In the genomic region with DNA sequence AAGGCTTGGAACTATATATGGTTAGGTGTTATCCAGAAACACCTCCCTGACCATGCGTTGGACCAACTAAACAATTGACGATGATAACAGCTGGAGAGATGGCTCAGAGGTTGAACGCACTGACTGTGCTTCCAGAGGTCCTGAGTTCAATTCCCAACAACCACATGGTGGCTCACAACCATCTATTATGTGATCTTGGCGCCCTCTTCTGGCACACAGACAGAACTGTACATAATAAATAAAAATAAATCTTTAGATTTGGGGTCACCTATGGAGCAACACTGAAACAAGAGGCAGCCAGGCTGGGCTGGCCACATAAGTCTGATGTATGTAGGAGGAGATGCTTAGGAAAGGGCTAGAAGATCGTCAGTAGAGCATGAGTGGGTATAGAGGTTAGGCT, we compare ENCODE assay signal across 14 mouse cellular contexts. TPM values are rescaled to one million over a fixed set of nuclear protein-coding genes. Genes with fewer than 3 reads are reported as not detected.
DNase-seq lines count a peak whose midpoint lies in the region; ATAC-seq and TF ChIP-seq lines count a peak whose summit lies in the region.
"Had no signal": no experiment of that assay in that cellular context is flagged by ENCODE, and none has a peak within 500 bp of the region (broad histone marks: within the 10 kb centered on the region; RNA-seq: fewer than 3 reads in every experiment).

No protein-coding gene starts in this region.

- no peak overlapping the region for H3K27ac ChIP-seq in heart, postnatal 0 days (ENCODE audit: low read depth)
- H3K27ac ChIP-seq in heart, embryonic 12.5 days (ENCODE audit: poor library complexity, severe bottlenecking), result no peak overlapping the region
- H3K27ac ChIP-seq: embryonic facial prominence, embryonic 13.5 days; heart, embryonic 13.5 days; liver, embryonic 15.5 days had no signal

- peaks cover 29% of the 10 kb centered on the region for H3K27me3 ChIP-seq in heart, postnatal 0 days (ENCODE audit: control insufficient read depth, insufficient read depth, low read length)
- peaks cover 63% of the 10 kb centered on the region for H3K27me3 ChIP-seq in heart, embryonic 12.5 days (replicated peaks)

- no peak overlapping the region for H3K9ac ChIP-seq in heart, postnatal 0 days (replicated peaks; ENCODE audit: low read depth, low read length)
- no peak overlapping the region for H3K9ac ChIP-seq in heart, embryonic 12.5 days
- H3K9ac ChIP-seq: embryonic facial prominence, embryonic 13.5 days; liver, embryonic 15.5 days had no signal

- H3K9me3 ChIP-seq in heart, postnatal 0 days (replicated peaks; ENCODE audit: control insufficient read depth, low read length), result no peaks in the 10 kb centered on the region
- no peaks in the 10 kb centered on the region for H3K9me3 ChIP-seq in heart, embryonic 12.5 days (replicated peaks)
- H3K9me3 ChIP-seq: embryonic facial prominence, embryonic 13.5 days; heart, embryonic 13.5 days; liver, embryonic 15.5 days had no signal

- no peak overlapping the region for H3K4me2 ChIP-seq in heart, postnatal 0 days (ENCODE audit: low read depth, low read length)
- H3K4me2 ChIP-seq in heart, embryonic 12.5 days, result no peak overlapping the region

- no peak for DNase-seq in heart, postnatal 0 days (ENCODE audit: low spot score)
- peak; percentile 45 for DNase-seq in thymus, postnatal 25 days
- no peak for DNase-seq in thymus, adult 18-20 months
- peak; percentile 78 for DNase-seq in induced T-regulatory cell, adult 2 months (ENCODE audit: low read depth)
- DNase-seq in urinary bladder, postnatal 4 days (ENCODE audit: low spot score in 2 of 2), result no peak
- DNase-seq in urinary bladder, adult 2 months (ENCODE audit: low spot score), result no peak
- DNase-seq in layer of hippocampus, postnatal 25 days (ENCODE audit: extremely low spot score in 1 of 2, low spot score in 1 of 2), result no peak
- DNase-seq: layer of hippocampus, postnatal 36 days had no signal

- peak; percentile 35 for TF ChIP-seq CTCF in heart, postnatal 0 days (IDR thresholded peaks at IDR 0.05; ENCODE audit: low read depth)

- no peaks in the 10 kb centered on the region for H3K4me1 ChIP-seq in heart, postnatal 0 days (ENCODE audit: control insufficient read depth, insufficient read depth)
- no peaks in the 10 kb centered on the region for H3K4me1 ChIP-seq in heart, embryonic 12.5 days (replicated peaks)
- H3K4me1 ChIP-seq: liver, embryonic 15.5 days had no signal

- no peak overlapping the region for H3K4me3 ChIP-seq in heart, postnatal 0 days (ENCODE audit: low read depth, low read length)
- H3K4me3 ChIP-seq in heart, embryonic 12.5 days, result no peak overlapping the region
- H3K4me3 ChIP-seq: embryonic facial prominence, embryonic 13.5 days; liver, embryonic 15.5 days had no signal

- TF ChIP-seq EP300 in heart, postnatal 0 days (IDR thresholded peaks at IDR 0.05; ENCODE audit: low read depth), result no peak

- H3K36me3 ChIP-seq in heart, postnatal 0 days (replicated peaks; ENCODE audit: control insufficient read depth, insufficient read depth, low read length), result no peaks in the 10 kb centered on the region
- no peaks in the 10 kb centered on the region for H3K36me3 ChIP-seq in heart, embryonic 12.5 days
- H3K36me3 ChIP-seq: heart, embryonic 13.5 days had no signal

- no peak for ATAC-seq in heart, postnatal 0 days (ENCODE audit: insufficient read depth, low read depth)
- ATAC-seq in heart, embryonic 12.5 days (ENCODE audit: insufficient number of reproducible peaks, low FRiP score), result no peak
- ATAC-seq: intestine, embryonic 16.5 days had no signal

- WGBS in heart, postnatal 0 days, result 61% methylated on average over 5 of the region's 5 CpGs
- WGBS in heart, embryonic 12.5 days, result 56% methylated on average over 5 of the region's 5 CpGs

RNA-seq across cellular contexts. Expression of a gene that starts 8.6 kb away (rescaled TPM):
- total RNA-seq in heart, postnatal 0 days (2014; rRNA removed; ENCODE audit: low replicate concordance), result 1.1 TPM in 1 of 2 replicates, not detected in the other
- polyA plus RNA-seq in heart, postnatal 0 days (2015; fragmentation: Nextera tagmentation; extraction: Ambion mirVana), result 0.51 and 0.59 TPM in 2 replicates
- 0.31 and 0.41 TPM in 2 replicates for polyA plus RNA-seq in heart, embryonic 12.5 days (2016; fragmentation: Nextera tagmentation; extraction: Ambion mirVana)
- 29.0 and 34.1 TPM in 2 replicates for polyA plus RNA-seq in urinary bladder, adult 2 months (2012; rRNA removed)
- total RNA-seq in layer of hippocampus, postnatal 25 days (2021), result 1 to 10 TPM; 2.1 to 3.3 TPM

RNA-seq across cellular contexts. Expression of a gene that starts 11.4 kb away (rescaled TPM):
- 0.73 and 0.97 TPM in 2 replicates for total RNA-seq in heart, postnatal 0 days (2014; rRNA removed; ENCODE audit: low replicate concordance)
- 1.4 and 1.8 TPM in 2 replicates for polyA plus RNA-seq in heart, postnatal 0 days (2015; fragmentation: Nextera tagmentation; extraction: Ambion mirVana)
- polyA plus RNA-seq in heart, embryonic 12.5 days (2016; fragmentation: Nextera tagmentation; extraction: Ambion mirVana), result 0.89 and 1.8 TPM in 2 replicates
- polyA plus RNA-seq in urinary bladder, adult 2 months (2012; rRNA removed), result 6.7 and 8.4 TPM in 2 replicates
- 1 to 10 TPM in 1 of 2 experiments, under 1 TPM in 1; 0.89 to 1.1 TPM for total RNA-seq in layer of hippocampus, postnatal 25 days (2021)

RNA-seq across cellular contexts. Expression of a gene that starts 21.1 kb away (rescaled TPM):
- not detected in 2 replicates for total RNA-seq in heart, postnatal 0 days (2014; rRNA removed; ENCODE audit: low replicate concordance)
- polyA plus RNA-seq in heart, postnatal 0 days (2015; fragmentation: Nextera tagmentation; extraction: Ambion mirVana), result not detected in 2 replicates
- not detected in 2 replicates for polyA plus RNA-seq in heart, embryonic 12.5 days (2016; fragmentation: Nextera tagmentation; extraction: Ambion mirVana)
- polyA plus RNA-seq in urinary bladder, adult 2 months (2012; rRNA removed), result not detected in 2 replicates
- total RNA-seq in layer of hippocampus, postnatal 25 days (2021), result not detected
- total RNA-seq: layer of hippocampus, postnatal 36 days had no signal
- polyA plus RNA-seq: forebrain, embryonic 16.5 days; heart, embryonic 13.5 days; intestine, embryonic 16.5 days had no signal

RNA-seq across cellular contexts. Expression of a gene that starts 21.6 kb away (rescaled TPM):
- 48.9 and 68.9 TPM in 2 replicates for total RNA-seq in heart, postnatal 0 days (2014; rRNA removed; ENCODE audit: low replicate concordance)
- 62.4 and 64.6 TPM in 2 replicates for polyA plus RNA-seq in heart, postnatal 0 days (2015; fragmentation: Nextera tagmentation; extraction: Ambion mirVana)
- 107 and 110 TPM in 2 replicates for polyA plus RNA-seq in heart, embryonic 12.5 days (2016; fragmentation: Nextera tagmentation; extraction: Ambion mirVana)
- 44.7 and 47.7 TPM in 2 replicates for polyA plus RNA-seq in urinary bladder, adult 2 months (2012; rRNA removed)
- total RNA-seq in layer of hippocampus, postnatal 25 days (2021), result 10 to 100 TPM; 57.1 to 59.4 TPM

RNA-seq across cellular contexts. Expression of a gene that starts 37.1 kb away (rescaled TPM):
- total RNA-seq in heart, postnatal 0 days (2014; rRNA removed; ENCODE audit: low replicate concordance), result not detected in 2 replicates
- polyA plus RNA-seq in heart, postnatal 0 days (2015; fragmentation: Nextera tagmentation; extraction: Ambion mirVana), result not detected in 2 replicates
- not detected in 2 replicates for polyA plus RNA-seq in heart, embryonic 12.5 days (2016; fragmentation: Nextera tagmentation; extraction: Ambion mirVana)
- not detected in 2 replicates for polyA plus RNA-seq in urinary bladder, adult 2 months (2012; rRNA removed)
- not detected for total RNA-seq in layer of hippocampus, postnatal 25 days (2021)
- total RNA-seq: layer of hippocampus, postnatal 36 days had no signal
- polyA plus RNA-seq: embryonic facial prominence, embryonic 13.5 days; forebrain, embryonic 16.5 days; heart, embryonic 13.5 days; intestine, embryonic 16.5 days had no signal

Comparison
In these comparisons a context has a peak if more than half of its experiments do, and no peak if none do; other contexts are left out.
1. DNase-seq: peak in thymus, postnatal 25 days (single experiment) and induced T-regulatory cell, adult 2 months (single experiment); none in heart, postnatal 0 days (single experiment), thymus, adult 18-20 months (0 of 2), urinary bladder, postnatal 4 days (0 of 2), urinary bladder, adult 2 months (single experiment) and layer of hippocampus, postnatal 25 days (0 of 2).
2. RNA of a gene that starts 8.6 kb away (polyA plus RNA-seq): 29.0 to 34.1 TPM in urinary bladder, adult 2 months; 0.51 to 0.59 TPM in heart, postnatal 0 days and 0.31 to 0.41 TPM in heart, embryonic 12.5 days; every median in the first group is over 10 times any median in the second.